Mouse (Mus musculus) liver, adult 2 months (tissue): ENCODE data around the gene Notch4.

ENCODE experiments used
- CTCF ChIP-seq: fragments of 200-500 bp; IDR thresholded peaks from 2 replicates; pipeline ENCODE4 v1.5.1; 2011; ENCODE audit warnings: low read depth, low read length, control low read depth
- POLR2A ChIP-seq: fragments of 200-500 bp; IDR thresholded peaks from 2 replicates; pipeline ENCODE4 v1.6.1; 2011; ENCODE audit warnings: low read length, control low read depth; ENCODE audit not compliant: insufficient read depth; ENCODE audit errors: extremely low read depth

DNA sequence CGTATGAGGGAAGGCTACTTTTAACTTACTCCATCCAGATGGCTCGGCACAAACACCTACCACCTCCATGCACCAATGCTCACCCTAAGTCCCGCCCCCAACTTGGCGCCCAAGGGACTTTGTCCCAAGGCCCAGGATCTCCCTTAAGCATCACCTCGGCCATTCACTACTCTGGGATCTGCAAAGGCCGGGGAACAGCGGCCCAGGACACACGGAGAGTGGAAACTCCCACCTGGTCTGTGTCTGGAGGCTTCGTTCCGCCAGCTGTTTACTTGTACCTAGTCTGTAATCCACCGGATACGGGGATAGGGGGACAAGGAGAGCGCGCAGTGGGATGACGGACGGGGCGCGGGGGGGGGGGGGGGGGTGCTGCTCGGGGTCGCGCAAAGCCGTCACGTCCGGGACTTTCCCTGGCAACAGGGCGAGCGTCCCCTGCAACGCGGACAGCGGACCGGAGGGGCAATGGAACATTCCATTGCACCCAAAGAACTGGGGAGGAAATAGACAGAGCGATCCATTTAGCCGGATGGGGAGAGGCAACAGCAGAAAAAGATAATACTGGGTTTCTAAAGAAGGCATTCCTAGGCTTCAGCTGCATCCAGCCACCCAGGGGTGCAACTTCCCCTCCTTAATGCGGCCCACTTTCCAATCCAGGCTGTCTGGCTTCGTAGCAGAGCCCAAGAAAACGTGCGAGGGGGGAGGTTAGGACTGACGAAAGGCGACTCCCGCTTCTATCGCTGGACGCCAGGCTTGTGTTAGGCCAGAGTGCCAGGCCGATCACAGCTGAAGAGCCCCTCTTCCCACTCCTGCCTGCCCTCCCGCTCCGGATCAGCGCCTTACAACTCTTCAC is 63.2 kb downstream of the Notch4 start:
- TF ChIP-seq CTCF (no peak), POLR2A (peak; percentile 40; the same call in 1 of the 2 replicates)
